Mouse (Mus musculus): ENCODE results near the gene 2210016L21Rik.

- TF ChIP-seq EP300 (IDR thresholded peaks at IDR 0.05): no peak
- no peak for TF ChIP-seq CTCF (IDR thresholded peaks at IDR 0.05)
Observed at GRCm38 (mm10) chr5:114967523-114968268, 25.7 kb downstream of the 2210016L21Rik start.
